Mouse (Mus musculus) heart, postnatal 36 days (tissue): ENCODE measurements around the gene Prkg1. TPM values are rescaled to one million over a fixed set of nuclear protein-coding genes. Genes with fewer than 3 reads are reported as not detected.
A peak's percentile ranks its signal among the peaks of the same experiment; 100 is the strongest.
"Not testable (repeated sequence)": the region's sequence is repeated elsewhere in the genome, so short reads cannot be mapped to it uniquely, and the experiment has no call there.

Experiments
- DNase-seq, 2 experiments: peaks; one replicate each; pipeline ENCODE4 v3.0.0; 2021 to 2022
- intact Hi-C: fragments of 180-260 bp; cut with DNase I; formaldehyde crosslinking; loops from one replicate; pipeline ENCODE4 v1.15.1; 2025
- total RNA-seq, 2 experiments: library from RNA; stranded (reverse); gene quantifications; 2 replicates each; pipeline ENCODE4 v1.2.3; 2021

The Prkg1 gene
- total RNA-seq, 2 experiments from 2014 or later = 12.7 to 13.4 TPM

DNA sequence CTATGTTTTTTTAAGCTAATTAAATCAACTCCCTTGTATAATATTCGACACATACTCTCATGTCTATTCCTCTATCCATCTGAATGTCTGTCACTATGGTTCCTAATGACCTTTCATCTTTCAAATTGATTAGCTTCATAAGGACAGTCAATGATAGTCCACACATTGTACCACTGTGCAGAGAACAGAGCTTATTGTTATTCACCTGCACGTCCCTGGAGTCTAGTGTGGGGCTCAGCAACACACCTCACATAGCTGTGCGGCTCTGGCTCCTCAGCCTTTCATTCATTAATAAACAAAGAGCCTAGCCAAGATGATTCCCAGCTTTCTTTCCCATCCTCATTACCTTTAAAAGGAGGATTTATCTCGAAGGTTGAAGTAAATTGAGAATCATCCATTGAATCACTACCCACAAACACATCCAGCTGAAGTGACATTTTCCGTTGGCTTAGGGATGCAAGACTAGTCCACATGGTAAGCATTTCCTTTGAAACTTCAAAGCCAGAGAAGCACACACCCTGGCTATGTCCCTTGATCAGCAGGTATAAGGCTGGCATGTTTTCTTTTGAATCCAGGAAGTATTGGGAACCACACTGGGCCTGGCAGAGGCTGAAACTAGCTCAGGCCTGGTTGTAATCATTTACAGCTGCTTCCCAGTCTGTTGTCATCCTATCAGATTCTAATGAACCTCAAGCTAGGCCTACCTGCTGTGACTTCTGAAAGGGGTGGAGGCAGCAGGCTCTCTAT lies 426.3 kb downstream of the Prkg1 start:
- no peak for DNase-seq
- intact Hi-C loops = no loop called here

DNA sequence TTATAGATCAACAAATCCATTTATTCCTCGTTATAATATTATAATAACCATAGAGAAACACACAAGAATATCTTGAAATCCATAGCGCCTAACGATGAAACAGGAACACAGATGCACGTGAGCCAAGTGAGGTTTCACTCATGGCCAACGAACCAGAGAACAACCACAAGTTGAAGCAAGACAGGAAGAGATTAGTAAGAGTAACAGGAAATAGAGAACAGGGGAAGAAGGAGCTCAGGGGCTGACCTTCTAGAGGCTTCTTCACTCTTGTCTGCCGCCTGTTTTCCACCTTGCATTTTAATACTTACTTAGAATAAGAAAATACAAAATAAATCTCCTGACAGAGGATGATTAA lies 427.0 kb downstream of the Prkg1 start:
- no peak for DNase-seq
- intact Hi-C loops = no loop called here

DNA sequence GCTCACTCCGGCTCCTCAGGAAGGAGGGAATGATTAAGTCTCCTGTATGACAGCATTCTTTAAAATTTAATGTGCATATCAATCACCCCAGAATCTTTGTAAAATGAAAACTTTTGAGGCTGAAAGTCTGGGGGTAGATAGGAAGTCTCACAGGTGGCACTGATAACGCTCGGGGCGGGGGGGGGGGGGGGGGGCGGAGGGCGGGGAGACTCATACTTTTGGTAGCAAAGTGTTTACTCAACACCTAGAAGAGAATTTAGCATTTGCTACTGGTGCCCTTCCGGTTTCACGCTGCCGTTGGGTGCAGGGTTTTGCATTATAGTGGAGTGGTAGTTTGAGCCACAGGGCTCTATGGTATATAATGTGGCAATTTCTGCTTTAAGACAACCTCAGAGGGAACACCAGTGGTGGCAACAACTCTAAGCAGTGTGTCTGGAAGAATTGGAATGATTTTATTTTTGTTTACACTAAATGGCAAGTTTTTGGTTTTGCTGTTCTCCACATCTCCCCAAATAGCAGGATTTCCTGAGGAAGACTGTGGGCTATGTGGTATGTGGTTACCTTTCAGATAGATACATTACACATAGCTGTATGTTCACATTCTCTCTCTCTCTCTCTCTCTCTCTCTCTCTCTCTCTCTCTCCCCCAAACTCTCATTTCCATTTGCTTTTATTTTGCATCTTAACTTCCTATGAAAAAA lies 427.5 kb downstream of the Prkg1 start:
- DNase-seq = no peak
- intact Hi-C loops = no loop called here

DNA sequence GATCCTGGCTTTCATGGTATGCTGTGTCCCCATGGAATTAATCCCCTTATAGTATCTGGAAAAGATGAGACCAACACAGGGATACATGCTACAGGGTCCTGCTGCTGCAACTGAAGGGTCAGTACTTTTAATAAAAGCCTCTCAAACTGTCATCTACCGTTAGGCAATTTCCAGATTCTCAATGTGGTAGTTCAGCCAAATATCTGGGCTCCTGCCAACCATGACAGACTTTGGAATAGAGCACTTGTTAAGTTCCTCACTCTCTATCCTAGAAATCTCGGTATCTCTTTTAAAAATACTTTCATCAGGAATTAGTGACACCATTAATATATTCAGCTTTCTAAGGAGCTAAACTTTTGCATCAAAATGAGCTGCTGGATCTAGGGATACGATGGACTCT lies 428.5 kb downstream of the Prkg1 start:
- DNase-seq = peak in 1 of 2 experiments; percentile 8
- intact Hi-C loops = no loop called here

DNA sequence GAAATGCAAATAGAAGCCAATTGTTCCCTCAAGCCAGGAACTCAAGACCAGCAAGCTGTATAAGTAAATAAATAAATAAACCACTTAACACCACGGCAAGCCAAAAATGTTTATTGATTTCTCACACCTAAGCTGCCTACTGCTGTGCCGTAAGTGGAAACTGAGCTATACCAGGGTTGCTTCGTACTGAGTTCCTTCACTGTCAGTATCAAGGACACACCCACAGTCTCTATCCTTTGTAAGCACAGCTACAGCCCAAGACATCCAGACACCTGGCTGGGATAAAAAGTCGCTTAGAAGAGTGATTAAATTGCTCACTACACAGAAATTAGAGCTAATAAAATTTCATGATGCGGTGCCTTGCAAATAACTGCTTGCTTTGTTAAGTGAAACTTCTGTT lies 434.9 kb downstream of the Prkg1 start:
- intact Hi-C loops = no loop called here
- DNase-seq = no peak

DNA sequence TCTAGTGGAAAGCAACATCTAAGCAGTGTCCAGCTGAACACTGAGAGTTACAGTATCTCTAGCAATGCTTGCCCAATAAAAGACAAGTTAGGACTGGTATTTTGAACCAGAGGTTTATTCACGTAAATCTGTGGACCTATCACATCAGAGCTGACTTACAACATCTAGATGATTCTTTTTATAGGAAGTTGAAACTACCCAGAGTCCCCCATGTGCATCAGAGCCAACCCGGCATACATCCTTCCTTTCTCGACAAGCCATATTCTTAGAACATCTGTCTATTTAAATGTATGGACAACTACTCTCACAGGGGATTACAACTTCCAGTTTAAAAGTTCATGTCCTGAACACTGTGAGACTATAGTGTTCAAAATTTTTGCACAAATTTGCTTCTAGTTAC lies 460.1 kb downstream of the Prkg1 start:
- intact Hi-C loops = no loop called here
- DNase-seq = no peak

DNA sequence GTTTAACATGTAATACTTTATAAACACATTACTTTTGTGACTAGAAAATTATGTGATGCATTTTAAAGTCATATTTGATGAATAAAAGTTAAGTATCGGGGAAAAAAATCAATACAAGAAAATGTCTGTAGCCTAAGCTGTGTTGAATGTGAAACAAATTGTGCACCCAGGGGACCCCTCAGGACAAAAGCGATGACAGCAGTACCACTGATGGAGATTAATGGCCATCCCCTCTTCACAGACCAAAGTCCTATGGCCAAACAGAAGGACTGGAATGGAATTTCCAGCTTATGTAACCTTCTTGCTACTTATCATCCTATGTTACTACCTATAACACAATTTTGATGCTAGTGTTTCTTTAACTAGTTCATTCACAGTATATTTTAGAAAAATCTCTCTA lies 473.6 kb downstream of the Prkg1 start:
- intact Hi-C loops = no loop called here

DNA sequence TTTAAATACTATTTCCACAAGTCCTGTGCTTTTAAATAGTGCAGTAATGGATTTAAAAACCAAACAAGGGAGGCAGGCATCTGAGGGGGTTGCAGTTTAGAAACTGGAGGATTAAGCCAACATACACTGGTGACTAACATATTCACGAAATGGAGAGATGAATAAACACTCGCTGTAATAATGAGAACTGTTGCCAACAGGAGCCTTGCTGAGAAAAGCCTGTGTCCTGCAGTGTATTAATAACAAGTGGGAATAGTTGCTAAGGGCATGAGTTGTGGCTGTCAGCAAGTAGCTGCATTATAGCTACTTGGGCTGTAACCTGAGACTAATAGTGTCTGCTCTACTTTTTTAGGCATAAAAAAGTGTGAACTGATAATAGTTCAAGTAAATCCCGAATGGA lies 480.3 kb downstream of the Prkg1 start:
- intact Hi-C loops = no loop called here
- no peak for DNase-seq

More for the DNA sequence above, 473.6 kb downstream of the Prkg1 start:
- no peak for DNase-seq

DNA sequence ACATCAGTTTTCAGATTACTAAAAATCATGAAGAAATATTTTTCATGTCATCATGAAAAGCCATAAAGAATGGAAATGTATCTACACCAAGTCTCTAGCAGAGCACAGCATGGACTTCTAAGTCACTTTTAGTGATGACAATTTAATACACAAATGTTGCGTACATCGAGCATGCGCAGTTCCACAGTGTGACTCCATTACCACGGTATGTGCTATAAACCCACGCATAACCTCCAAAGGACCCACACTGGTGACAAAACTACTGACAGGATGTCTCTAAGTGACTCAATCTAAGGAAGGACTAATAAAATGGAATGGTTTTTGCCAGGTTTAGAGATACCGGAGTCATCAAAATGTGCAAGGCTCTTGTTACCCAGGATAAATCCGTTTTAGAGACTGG lies 480.7 kb downstream of the Prkg1 start:
- no peak for DNase-seq
- intact Hi-C loops = no loop called here

DNA sequence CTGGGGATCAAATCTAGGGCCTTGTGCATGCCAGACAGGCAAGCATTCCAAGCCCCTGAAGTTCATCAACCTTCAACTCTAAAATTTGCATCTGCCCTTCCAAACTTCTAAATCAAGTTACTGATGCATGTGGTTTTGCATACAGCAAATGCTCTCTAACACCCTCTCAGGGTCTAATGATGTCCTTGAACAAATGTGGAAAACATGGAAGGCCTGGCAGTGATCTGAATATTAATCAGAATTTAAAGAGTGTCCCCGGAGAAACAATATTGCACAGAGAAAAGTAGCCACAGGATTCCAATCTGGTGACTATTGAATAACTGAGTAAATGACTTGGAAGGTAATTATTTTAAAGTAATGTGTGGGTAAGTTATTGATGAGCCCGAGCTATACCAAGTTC lies 481.2 kb downstream of the Prkg1 start:
- intact Hi-C loops = no loop called here
- DNase-seq = no peak

DNA sequence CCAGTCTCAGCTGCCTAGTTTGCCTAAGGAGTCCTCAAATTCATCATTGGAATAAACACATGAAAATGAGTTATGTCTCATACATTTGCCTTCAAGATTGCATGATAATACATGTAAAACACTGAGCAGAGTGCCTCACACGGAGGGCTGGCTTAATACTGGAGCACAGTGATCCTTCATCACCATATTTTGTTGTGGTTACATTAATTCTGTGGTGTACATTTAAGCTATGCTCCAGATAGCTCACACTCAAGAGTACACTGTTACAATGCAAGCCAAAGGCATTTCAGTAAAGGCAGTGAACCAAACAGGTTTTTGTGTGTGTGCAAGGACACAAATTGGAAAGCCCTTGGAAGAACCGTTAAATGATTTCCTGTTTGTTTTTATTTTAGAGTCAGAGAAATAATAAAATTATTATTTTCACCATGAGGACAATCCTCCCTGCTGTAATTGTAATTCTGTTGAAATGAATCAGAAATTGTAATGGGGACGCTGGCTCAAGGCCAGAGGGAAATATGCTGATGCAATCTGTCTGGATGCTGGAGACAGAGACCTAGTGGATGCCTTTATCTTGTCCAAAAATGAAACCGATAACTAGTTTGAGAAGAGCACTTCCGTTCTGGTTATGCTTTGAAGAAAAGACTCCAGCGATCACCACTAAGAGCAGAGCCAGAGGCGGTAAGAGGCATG lies 484.9 kb downstream of the Prkg1 start:
- DNase-seq = peak; percentile 25 to 36
- intact Hi-C loops = no loop called here

DNA sequence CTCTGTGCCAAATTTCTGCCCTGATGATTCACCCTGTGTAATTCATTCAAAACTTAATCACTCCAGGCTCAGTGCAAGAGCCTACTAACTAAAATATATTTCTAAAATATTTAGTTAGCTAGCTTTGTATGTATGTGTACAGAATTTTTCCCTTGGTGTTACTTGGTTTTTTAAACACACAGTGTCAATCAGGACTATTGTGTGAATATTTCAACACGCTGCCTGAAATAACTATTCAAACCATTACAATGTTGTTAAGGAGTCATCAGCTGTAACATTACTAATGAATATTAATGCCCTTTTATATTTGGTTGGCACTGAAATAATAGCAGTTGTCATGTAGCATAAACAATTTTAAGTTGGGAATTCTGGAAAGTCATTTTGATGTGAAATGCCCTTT lies 502.4 kb downstream of the Prkg1 start:
- DNase-seq = no peak
- intact Hi-C loops = no loop called here

DNA sequence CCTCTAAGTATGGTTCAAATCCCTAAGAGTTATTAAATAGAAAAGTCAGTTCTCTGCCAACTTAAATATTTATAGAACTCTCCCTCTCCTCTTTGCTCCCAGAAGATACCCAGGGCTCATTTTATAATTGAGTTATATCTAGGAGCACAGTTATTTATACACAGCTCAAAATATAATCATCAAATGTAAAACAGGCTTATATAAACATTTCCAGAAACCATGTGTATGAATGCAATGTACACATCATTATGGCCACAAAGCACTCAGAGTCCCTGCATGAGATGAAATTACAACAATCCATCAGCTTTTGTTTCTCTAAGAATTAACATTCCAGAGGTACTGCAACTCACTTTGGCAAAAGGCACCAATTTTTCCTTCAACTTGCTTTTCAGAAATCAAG lies 504.3 kb downstream of the Prkg1 start:
- intact Hi-C loops = no loop called here
- no peak for DNase-seq

DNA sequence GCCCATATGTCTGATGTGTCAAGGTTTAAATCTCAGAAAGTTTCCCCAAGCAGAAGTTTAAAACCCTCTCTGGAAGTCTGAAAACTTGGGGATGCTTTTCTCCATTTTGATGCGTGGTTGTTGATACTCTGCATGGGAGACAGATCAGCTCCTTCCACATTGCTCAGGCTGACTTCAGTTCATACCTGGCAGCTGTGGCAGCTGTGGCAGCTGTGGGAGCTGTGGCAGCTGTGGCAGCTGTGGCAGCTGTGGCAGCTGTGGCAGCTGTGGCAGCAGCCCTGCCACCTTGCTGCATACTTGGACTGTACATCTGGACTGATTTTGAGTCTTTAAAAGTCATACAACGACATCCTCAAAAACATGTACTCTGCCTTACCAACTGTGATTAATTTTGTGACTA lies 509.1 kb downstream of the Prkg1 start:
- intact Hi-C loops = no loop called here

DNA sequence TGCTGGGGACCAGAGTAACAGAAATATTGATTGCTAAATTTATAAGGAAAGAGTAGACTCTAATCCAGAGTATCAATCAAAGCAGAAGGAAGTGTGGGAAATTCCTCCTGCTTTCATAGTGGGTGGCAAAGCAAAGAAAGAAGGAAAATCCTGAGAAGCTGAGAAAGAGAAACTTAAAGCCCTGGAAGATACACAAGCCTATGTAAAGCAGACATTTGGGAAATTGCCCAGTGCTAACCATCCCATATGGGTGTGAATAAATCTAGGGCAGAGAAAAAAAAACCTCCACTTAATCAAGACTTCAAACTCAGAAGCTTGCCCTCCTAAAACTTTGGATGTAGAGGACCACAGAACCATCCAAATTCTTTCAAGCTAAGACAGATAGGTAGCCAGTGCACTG lies 532.4 kb downstream of the Prkg1 start:
- DNase-seq = no peak
- intact Hi-C loops = no loop called here

More for the DNA sequence above, 509.1 kb downstream of the Prkg1 start:
- DNase-seq = no peak

DNA sequence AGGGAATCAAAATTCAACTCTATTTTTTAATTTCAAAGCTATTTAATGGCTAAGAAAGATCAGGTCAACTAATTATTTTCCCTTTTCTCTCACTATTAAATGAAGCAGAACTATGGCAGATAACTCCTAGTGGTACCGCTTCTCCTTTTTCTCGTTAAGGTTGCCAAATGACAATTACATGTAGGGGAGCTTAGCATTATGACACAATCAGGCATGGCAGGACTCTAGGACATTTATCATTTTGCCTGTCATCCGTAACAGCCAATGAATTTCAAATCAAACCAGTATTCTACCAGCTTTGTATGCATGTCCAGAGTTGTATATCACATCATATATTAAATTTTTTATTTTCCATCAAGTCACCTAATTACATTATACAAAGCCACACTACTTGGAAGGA lies 536.4 kb downstream of the Prkg1 start:
- no peak for DNase-seq
- intact Hi-C loops = no loop called here

DNA sequence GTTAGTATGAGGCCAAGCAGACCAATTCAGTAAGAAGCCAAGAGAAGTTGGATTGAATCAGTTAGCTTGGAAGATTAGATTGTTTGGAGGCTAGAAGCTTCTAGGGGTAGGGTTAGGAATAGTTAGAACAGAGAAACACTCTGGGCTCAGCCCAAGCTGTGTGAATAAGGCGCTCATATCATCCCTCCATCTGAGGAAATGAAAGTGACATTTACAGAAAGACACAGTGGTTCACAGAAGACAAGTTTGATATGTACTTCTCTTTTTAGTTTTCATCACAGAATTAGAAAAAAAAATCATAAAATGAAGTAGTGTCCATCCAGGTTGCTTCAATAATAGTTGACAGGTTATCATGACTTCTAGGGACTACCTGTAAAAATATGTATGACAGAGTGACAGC lies 541.4 kb downstream of the Prkg1 start:
- DNase-seq = no peak
- intact Hi-C loops = no loop called here

DNA sequence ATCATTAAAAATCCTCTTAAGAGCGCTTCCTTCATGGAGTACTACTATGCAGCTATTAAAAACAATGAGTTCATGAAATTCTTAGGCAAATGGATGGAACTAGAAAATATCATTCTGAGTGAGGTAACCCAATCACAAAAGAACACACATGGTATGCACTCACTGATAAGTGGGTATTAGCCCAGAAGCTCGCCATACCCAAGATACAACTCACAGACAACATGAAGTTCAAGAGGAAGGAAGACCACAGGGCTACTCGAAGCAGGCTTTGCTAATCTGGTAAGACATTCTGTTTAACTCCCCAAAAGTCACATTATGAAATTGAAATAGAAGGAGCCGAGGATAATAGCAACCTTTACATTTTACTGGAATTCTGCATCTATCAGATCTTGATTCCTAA lies 545.6 kb downstream of the Prkg1 start:
- intact Hi-C loops, DNase-seq: not testable (repeated sequence)

DNA sequence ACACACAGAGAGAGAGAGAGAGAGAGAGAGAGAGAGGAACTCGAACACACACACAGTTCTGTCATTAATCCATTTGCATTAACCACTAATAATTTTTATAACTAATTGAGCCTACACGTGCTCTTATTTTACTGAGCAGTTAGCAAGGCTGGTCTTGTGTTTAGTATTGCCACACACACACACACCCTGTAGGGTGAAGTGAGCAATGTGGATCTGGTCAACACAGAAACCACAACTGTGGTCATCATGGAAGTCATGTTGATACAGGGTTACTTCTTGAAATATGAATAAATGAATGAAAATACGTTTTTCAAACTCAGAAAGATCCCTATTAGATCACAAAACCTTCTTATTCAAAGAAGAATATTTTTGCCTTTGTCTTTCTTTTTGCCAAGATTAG lies 554.0 kb downstream of the Prkg1 start:
- intact Hi-C loops = no loop called here
- DNase-seq = no peak

DNA sequence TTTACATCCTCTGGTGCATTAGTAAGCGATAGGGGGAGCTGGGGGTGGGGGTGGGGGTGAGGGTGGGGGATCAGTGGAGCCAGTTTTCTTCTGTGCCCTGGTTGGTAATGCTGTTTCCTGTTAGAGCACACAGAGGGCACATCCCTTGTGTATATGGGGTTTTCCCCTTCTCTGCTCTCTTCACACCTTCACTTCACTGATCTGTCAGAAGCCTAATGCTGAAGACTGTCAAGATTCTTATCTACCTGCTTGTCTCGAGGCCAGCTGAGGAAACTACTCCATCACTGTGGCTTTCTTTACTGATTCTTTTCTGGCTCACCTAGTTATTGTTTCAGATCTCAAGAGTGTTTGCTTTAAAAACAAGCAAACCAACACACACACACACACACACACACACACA lies 554.4 kb downstream of the Prkg1 start:
- no peak for DNase-seq
- intact Hi-C loops = no loop called here

DNA sequence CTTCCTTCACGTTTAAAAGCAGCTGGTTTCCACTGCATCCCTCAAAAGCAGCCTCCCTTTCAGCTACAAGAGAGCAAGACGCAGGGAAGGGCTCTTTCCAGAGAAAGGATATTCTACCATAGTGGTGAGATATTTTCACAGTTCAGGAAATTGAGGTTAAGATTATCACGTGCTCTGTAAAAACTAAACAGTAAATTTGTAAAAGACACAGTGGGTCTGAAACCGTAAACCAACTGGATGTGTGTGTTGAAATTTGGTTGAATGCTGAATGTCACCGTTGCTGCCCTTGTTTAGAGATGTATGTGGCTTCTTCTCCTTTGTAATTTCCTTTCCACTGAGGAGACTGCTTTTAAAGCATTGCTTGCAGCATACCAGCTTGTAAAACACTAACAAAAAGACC lies 565.2 kb downstream of the Prkg1 start:
- DNase-seq = no peak
- intact Hi-C loops = no loop called here

DNA sequence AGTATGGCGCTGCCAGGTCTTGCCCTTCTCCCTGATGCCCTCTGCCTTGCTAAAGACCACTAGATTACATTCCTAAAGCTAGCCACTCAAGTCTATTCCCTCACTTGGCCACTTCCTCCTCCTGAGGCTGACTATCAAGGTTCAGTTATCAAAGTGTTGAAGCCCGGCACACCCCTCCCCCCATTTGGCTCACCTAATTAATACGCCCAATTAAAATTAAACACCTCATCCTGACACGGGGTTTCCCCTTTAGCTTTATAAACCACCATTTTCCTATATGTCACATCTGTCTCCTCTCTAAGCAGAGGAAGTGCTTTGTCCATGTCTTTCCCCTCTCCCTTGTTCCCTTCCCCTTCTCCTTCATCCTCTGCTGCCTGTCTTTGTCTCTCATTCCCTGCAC lies 566.4 kb downstream of the Prkg1 start:
- intact Hi-C loops = no loop called here
- DNase-seq = peak in 1 of 2 experiments; percentile 2
